Mouse (Mus musculus) central nervous system, embryonic 11.5 days (tissue): ENCODE measurements around the gene Matn3. TPM values are rescaled to one million over a fixed set of nuclear protein-coding genes. Genes with fewer than 3 reads are reported as not detected.

ENCODE experiments used
- polyA plus RNA-seq: library from polyadenylated mRNA; depleted of rRNA; stranded (reverse); fragments of >200 nt; gene quantifications from 2 replicates; pipeline ENCODE4 v1.2.3, GENCODE M21; 2012; rRNA removed

Gene Matn3
- polyA plus RNA-seq, result 0.58 and 0.80 TPM in 2 replicates

GRCm38 (mm10) chr12:8947714-8948464 lies at the start of gene Matn3:
TSS of gene Matn3 (plus strand) at chr12:8947929.

DNA sequence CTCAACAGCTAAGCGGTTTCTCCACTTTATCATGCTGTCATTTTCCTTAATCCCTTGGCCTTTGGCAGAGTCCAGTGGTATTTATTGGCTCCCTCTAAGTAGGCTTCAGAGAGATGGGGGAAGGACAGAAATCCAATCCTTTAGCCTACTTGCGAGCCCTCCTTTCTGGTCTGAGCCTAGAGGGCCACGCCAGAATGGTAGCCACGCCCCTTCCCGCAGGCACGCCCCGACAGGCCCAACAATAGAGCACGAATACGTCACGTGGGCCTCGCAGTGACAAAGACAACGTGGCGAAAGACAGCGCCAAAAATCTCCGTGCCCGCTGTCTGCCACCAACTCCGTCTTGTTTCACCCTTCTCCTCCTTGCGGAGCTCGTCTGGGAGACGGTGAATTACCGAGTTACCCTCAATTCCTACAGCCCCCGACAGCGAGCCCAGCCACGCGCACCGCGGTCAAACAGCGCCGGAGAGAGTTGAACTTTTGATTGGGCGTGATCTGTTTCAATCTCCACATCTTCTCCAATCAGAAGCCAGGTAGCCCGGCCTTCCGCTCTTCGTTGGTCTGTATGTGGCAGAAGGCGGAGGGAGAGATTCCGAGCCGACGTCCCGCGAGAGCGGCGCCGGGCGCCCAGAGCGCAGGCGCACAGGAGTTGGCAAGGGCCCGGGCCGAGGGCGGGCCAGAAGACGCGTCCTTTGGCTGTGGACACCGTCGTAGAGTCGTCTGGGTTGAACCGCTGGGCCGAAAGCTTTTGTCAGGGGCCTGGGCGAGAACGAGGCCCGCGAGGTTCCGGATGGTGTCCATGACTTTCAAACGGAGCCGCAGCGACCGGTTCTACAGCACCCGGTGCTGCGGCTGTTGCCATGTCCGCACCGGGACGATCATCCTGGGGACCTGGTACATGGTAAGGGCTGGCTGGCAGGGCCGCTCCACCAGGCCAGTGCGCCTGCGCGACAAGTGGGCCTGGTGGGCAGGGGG lies 26.0 kb upstream of the Matn3 start, which contains the start of gene Laptm4a:
Laptm4a (plus strand) TSS at position 271 of the 975 bp plus-strand sequence.

GRCm38 (mm10) chr12:8973820-8974465 lies 26.2 kb downstream of the Matn3 start, which contains the start of gene Wdr35:
TSS of gene Wdr35 (plus strand) at chr12:8973892.

Other genes starting within 250 kb of the Matn3 start
- gene Sdc1, start 176.6 kb upstream of the Matn3 start, polyA plus RNA-seq, result 70.0 and 86.3 TPM in 2 replicates
- 175 and 297 TPM in 2 replicates for gene Laptm4a, start 26.3 kb upstream of the Matn3 start, polyA plus RNA-seq
- gene Wdr35, start 26.0 kb downstream of the Matn3 start, polyA plus RNA-seq, result 18.1 and 19.9 TPM in 2 replicates
- gene Ttc32, start 82.1 kb downstream of the Matn3 start, polyA plus RNA-seq, result 9.3 and 10.1 TPM in 2 replicates